Mouse (Mus musculus): Measurements from ENCODE around the gene Gdf1. TPM values are rescaled to one million over a fixed set of nuclear protein-coding genes. Genes with fewer than 3 reads are reported as not detected.

The Gdf1 gene
- polyA plus RNA-seq (2015; fragmentation: Nextera tagmentation; extraction: Ambion mirVana): 0.40 and 1.4 TPM in 2 replicates

GRCm38 (mm10) chr8:70329124-70329834 is at the start of gene Gdf1:
Gdf1 (plus strand) TSS chr8:70329817.
- Histone ChIP-seq H3K9ac (ENCODE audit: low read length) (peak within 1 kb of the TSS; percentile 47; the same call in 1 of the 2 replicates), H3K36me3 (ENCODE audit: control insufficient read depth, insufficient read depth, low read length) (peaks cover 28% of the 10 kb centered on the region), H3K4me1 (replicated peaks; ENCODE audit: control insufficient read depth, insufficient read depth, low read length) (peaks cover 19% of the 10 kb centered on the region), H3K4me2 (ENCODE audit: low read depth, low read length) (peak within 1 kb of the TSS; percentile 39), H3K27ac (ENCODE audit: low read length) (no peak within 1 kb of the TSS), H3K4me3 (ENCODE audit: low read length) (peak within 1 kb of the TSS; percentile 12), H3K27me3 (ENCODE audit: control insufficient read depth, insufficient read depth, low read depth, low read length) (peaks cover 2% of the 10 kb centered on the region; the same call in 1 of the 2 replicates), H3K9me3 (ENCODE audit: control insufficient read depth, low read length) (no peaks in the 10 kb centered on the region)
- no peak for ATAC-seq (ENCODE audit: low read depth)
- 29% methylated on average over 14 of the region's 14 CpGs for WGBS

- WGBS: 21% methylated on average over 3 of the region's 3 CpGs
- Histone ChIP-seq H3K9me3 (ENCODE audit: control insufficient read depth, low read length) (no peaks in the 10 kb centered on the region), H3K9ac (ENCODE audit: low read length) (no peak overlapping the region), H3K27ac (ENCODE audit: low read length) (peak overlapping the region; percentile 2; the same call in 1 of the 2 replicates), H3K4me2 (ENCODE audit: low read depth, low read length) (no peak overlapping the region), H3K27me3 (ENCODE audit: control insufficient read depth, insufficient read depth, low read depth, low read length) (no peaks in the 10 kb centered on the region), H3K4me3 (ENCODE audit: low read length) (no peak overlapping the region), H3K4me1 (replicated peaks; ENCODE audit: control insufficient read depth, insufficient read depth, low read length) (peaks cover 11% of the 10 kb centered on the region; the same call in 1 of the 2 replicates), H3K36me3 (ENCODE audit: control insufficient read depth, insufficient read depth, low read length) (peaks cover 6% of the 10 kb centered on the region)
- no peak for ATAC-seq (ENCODE audit: low read depth)
Observed at GRCm38 (mm10) chr8:70281001-70281400, 48.6 kb upstream of the Gdf1 start.

GRCm38 (mm10) chr8:70282603-70283135 is 46.9 kb upstream of the Gdf1 start, which contains the start of gene Homer3:
Homer3 (plus strand) TSS chr8:70282827.
- Histone ChIP-seq H3K9ac (ENCODE audit: low read length) (peak within 1 kb of the TSS; percentile 97), H3K4me1 (replicated peaks; ENCODE audit: control insufficient read depth, insufficient read depth, low read length) (peaks cover 11% of the 10 kb centered on the region; the same call in 1 of the 2 replicates), H3K4me2 (ENCODE audit: low read depth, low read length) (peak within 1 kb of the TSS; percentile 83), H3K4me3 (ENCODE audit: low read length) (peak within 1 kb of the TSS; percentile 89), H3K36me3 (ENCODE audit: control insufficient read depth, insufficient read depth, low read length) (peaks cover 21% of the 10 kb centered on the region), H3K27ac (ENCODE audit: low read length) (peak within 1 kb of the TSS; percentile 82), H3K27me3 (ENCODE audit: control insufficient read depth, insufficient read depth, low read depth, low read length) (no peaks in the 10 kb centered on the region), H3K9me3 (ENCODE audit: control insufficient read depth, low read length) (peaks cover 3% of the 10 kb centered on the region; the same call in 1 of the 2 replicates)
- ATAC-seq (ENCODE audit: low read depth): peak; percentile 93
- 2% methylated on average over 27 of the region's 36 CpGs for WGBS

GRCm38 (mm10) chr8:70283136-70284077 is 46.2 kb upstream of the Gdf1 start:
- Histone ChIP-seq H3K9me3 (ENCODE audit: control insufficient read depth, low read length) (peaks cover 3% of the 10 kb centered on the region; the same call in 1 of the 2 replicates), H3K27me3 (ENCODE audit: control insufficient read depth, insufficient read depth, low read depth, low read length) (no peaks in the 10 kb centered on the region), H3K4me2 (ENCODE audit: low read depth, low read length) (peak overlapping the region; percentile 83), H3K4me1 (replicated peaks; ENCODE audit: control insufficient read depth, insufficient read depth, low read length) (peaks cover 11% of the 10 kb centered on the region; the same call in 1 of the 2 replicates), H3K4me3 (ENCODE audit: low read length) (peak overlapping the region; percentile 89), H3K36me3 (ENCODE audit: control insufficient read depth, insufficient read depth, low read length) (peaks cover 24% of the 10 kb centered on the region), H3K27ac (ENCODE audit: low read length) (peak overlapping the region; percentile 82), H3K9ac (ENCODE audit: low read length) (peak overlapping the region; percentile 97)
- under 1% methylated on average over 41 of the region's 55 CpGs for WGBS
- ATAC-seq (ENCODE audit: low read depth): peak; percentile 56

GRCm38 (mm10) chr8:70284421-70284820 is 45.2 kb upstream of the Gdf1 start:
- Histone ChIP-seq H3K9ac (ENCODE audit: low read length) (no peak overlapping the region), H3K4me3 (ENCODE audit: low read length) (no peak overlapping the region), H3K27me3 (ENCODE audit: control insufficient read depth, insufficient read depth, low read depth, low read length) (no peaks in the 10 kb centered on the region), H3K9me3 (ENCODE audit: control insufficient read depth, low read length) (peaks cover 3% of the 10 kb centered on the region; the same call in 1 of the 2 replicates), H3K4me2 (ENCODE audit: low read depth, low read length) (peak overlapping the region; percentile 29), H3K36me3 (ENCODE audit: control insufficient read depth, insufficient read depth, low read length) (peaks cover 28% of the 10 kb centered on the region), H3K4me1 (replicated peaks; ENCODE audit: control insufficient read depth, insufficient read depth, low read length) (peaks cover 11% of the 10 kb centered on the region; the same call in 1 of the 2 replicates), H3K27ac (ENCODE audit: low read length) (no peak overlapping the region)
- WGBS: 74% methylated on average over 5 of the region's 5 CpGs
- no peak for ATAC-seq (ENCODE audit: low read depth)

- ATAC-seq (ENCODE audit: low read depth): no peak
- Histone ChIP-seq H3K4me2 (ENCODE audit: low read depth, low read length) (no peak overlapping the region), H3K4me1 (replicated peaks; ENCODE audit: control insufficient read depth, insufficient read depth, low read length) (peaks cover 11% of the 10 kb centered on the region; the same call in 1 of the 2 replicates), H3K4me3 (ENCODE audit: low read length) (no peak overlapping the region), H3K27ac (ENCODE audit: low read length) (no peak overlapping the region), H3K9ac (ENCODE audit: low read length) (no peak overlapping the region), H3K36me3 (ENCODE audit: control insufficient read depth, insufficient read depth, low read length) (peaks cover 29% of the 10 kb centered on the region), H3K27me3 (ENCODE audit: control insufficient read depth, insufficient read depth, low read depth, low read length) (no peaks in the 10 kb centered on the region), H3K9me3 (ENCODE audit: control insufficient read depth, low read length) (peaks cover 3% of the 10 kb centered on the region; the same call in 1 of the 2 replicates)
- WGBS: 92% methylated on average over 15 of the region's 15 CpGs
Observed at GRCm38 (mm10) chr8:70285304-70285703, 44.3 kb upstream of the Gdf1 start.

GRCm38 (mm10) chr8:70286737-70287136 is 42.9 kb upstream of the Gdf1 start:
- H3K9me3 ChIP-seq (ENCODE audit: control insufficient read depth, low read length): peaks cover 3% of the 10 kb centered on the region; the same call in 1 of the 2 replicates
- no peak overlapping the region for H3K9ac ChIP-seq (ENCODE audit: low read length)
- H3K4me2 ChIP-seq (ENCODE audit: low read depth, low read length): no peak overlapping the region
- no peak overlapping the region for H3K27ac ChIP-seq (ENCODE audit: low read length)
- H3K27me3 ChIP-seq (ENCODE audit: control insufficient read depth, insufficient read depth, low read depth, low read length): no peaks in the 10 kb centered on the region
- ATAC-seq (ENCODE audit: low read depth): no peak
- 91% methylated on average over 8 of the region's 8 CpGs for WGBS
- peaks cover 8% of the 10 kb centered on the region; the same call in 1 of the 2 replicates for H3K4me1 ChIP-seq (replicated peaks; ENCODE audit: control insufficient read depth, insufficient read depth, low read length)
- peaks cover 35% of the 10 kb centered on the region for H3K36me3 ChIP-seq (ENCODE audit: control insufficient read depth, insufficient read depth, low read length)
- H3K4me3 ChIP-seq (ENCODE audit: low read length): no peak overlapping the region

GRCm38 (mm10) chr8:70293988-70294405 is 35.6 kb upstream of the Gdf1 start:
- WGBS: 21% methylated on average over 5 of the region's 5 CpGs
- H3K4me2 ChIP-seq (ENCODE audit: low read depth, low read length): no peak overlapping the region
- ATAC-seq (ENCODE audit: low read depth): peak; percentile 92
- H3K27ac ChIP-seq (ENCODE audit: low read length): peak overlapping the region; percentile 86
- no peak overlapping the region for H3K9ac ChIP-seq (ENCODE audit: low read length)
- H3K36me3 ChIP-seq (ENCODE audit: control insufficient read depth, insufficient read depth, low read length): peaks cover 31% of the 10 kb centered on the region
- H3K4me1 ChIP-seq (replicated peaks; ENCODE audit: control insufficient read depth, insufficient read depth, low read length): peaks cover 23% of the 10 kb centered on the region
- H3K4me3 ChIP-seq (ENCODE audit: low read length): no peak overlapping the region
- no peaks in the 10 kb centered on the region for H3K9me3 ChIP-seq (ENCODE audit: control insufficient read depth, low read length)
- no peaks in the 10 kb centered on the region for H3K27me3 ChIP-seq (ENCODE audit: control insufficient read depth, insufficient read depth, low read depth, low read length)

Data from lung, embryonic 16.5 days (tissue).